Mouse (Mus musculus) cerebellum, adult 2 months (tissue): ENCODE measurements around the gene Col4a6. TPM values are rescaled to one million over a fixed set of nuclear protein-coding genes. Genes with fewer than 3 reads are reported as not detected.

Source experiments
- DNase-seq, 2 experiments: peaks; one replicate each; pipeline ENCODE4 v3.0.0; 2021
- H3K27ac ChIP-seq: fragments of 200-500 bp; 2 replicates; pipeline ENCODE4 v1.5.1; 2012; ENCODE audit warnings: low read length, control low read depth, inconsistent platforms; ENCODE audit not compliant: insufficient read depth
- H3K27me3 ChIP-seq: fragments of 200-500 bp; 2 replicates; pipeline ENCODE4 v1.6.1; 2012; ENCODE audit warnings: inconsistent platforms, mild to moderate bottlenecking, low read length, moderate library complexity; ENCODE audit not compliant: control insufficient read depth, insufficient read depth
- H3K4me1 ChIP-seq: fragments of 200-500 bp; 2 replicates; pipeline ENCODE4 v1.6.1; 2011; ENCODE audit warnings: low read length; ENCODE audit not compliant: control insufficient read depth, insufficient read depth
- H3K4me3 ChIP-seq: fragments of 200-500 bp; replicated peaks from 2 replicates; pipeline ENCODE3; 2011; ENCODE audit warnings: mild to moderate bottlenecking, low read depth, low read length, control low read depth; ENCODE audit not compliant: insufficient read depth
- CTCF ChIP-seq: fragments of 200-500 bp; IDR thresholded peaks from 2 replicates; pipeline ENCODE4 v1.5.1; 2011; ENCODE audit warnings: low read depth, mild to moderate bottlenecking, control low read depth, low read length, moderate library complexity, borderline replicate concordance; ENCODE audit not compliant: insufficient read depth
- POLR2A ChIP-seq: fragments of 200-500 bp; IDR thresholded peaks from 2 replicates; pipeline ENCODE4 v1.6.1; 2011; ENCODE audit warnings: low read length, control low read depth, borderline replicate concordance; ENCODE audit not compliant: insufficient read depth
- WGBS: fragments of 180-500 bp; shearing (Covaris S2); methylation state at CpG from one replicate; pipeline ENCODE4 v1.1.7; 2018; 5-methylcytosine and 5-hydroxymethylcytosine counted together
- polyA plus RNA-seq: library from polyadenylated mRNA; depleted of rRNA; stranded (reverse); fragments of >200 nt; gene quantifications from 2 replicates; pipeline ENCODE4 v1.2.3, GENCODE M21; 2012

Col4a6 gene
- polyA plus RNA-seq, 1 experiment = 0.77 TPM

GRCm38 (mm10) chrX:141236564-141237333, 237.1 kb downstream of the Col4a6 start:
- Histone ChIP-seq H3K27ac (no peak overlapping the region), H3K4me3 (no peak overlapping the region), H3K27me3 (no peaks in the 10 kb centered on the region; the same call in 1 of the 2 replicates), H3K4me1 (no peaks in the 10 kb centered on the region)
- TF ChIP-seq CTCF = no peak; the same call in 1 of the 2 replicates
- no peak for TF ChIP-seq POLR2A
- DNase-seq = peak in 1 of 2 experiments; percentile 6
- 75% methylated on average over 2 of the region's 2 CpGs for WGBS

- Histone ChIP-seq H3K27ac (no peak overlapping the region), H3K4me1 (no peaks in the 10 kb centered on the region), H3K27me3 (no peaks in the 10 kb centered on the region), H3K4me3 (no peak overlapping the region)
- WGBS = 77% methylated on average over 2 of the region's 2 CpGs
- TF ChIP-seq POLR2A = no peak
- TF ChIP-seq CTCF = no peak
- no peak for DNase-seq
Measured at GRCm38 (mm10) chrX:141228169-141228568, 245.7 kb downstream of the Col4a6 start.

GRCm38 (mm10) chrX:141212802-141213201, 261.1 kb downstream of the Col4a6 start:
- WGBS = 35% methylated on average over 5 of the region's 5 CpGs
- Histone ChIP-seq H3K4me3 (no peak overlapping the region), H3K27ac (no peak overlapping the region), H3K4me1 (no peaks in the 10 kb centered on the region), H3K27me3 (no peaks in the 10 kb centered on the region)
- peak; percentile 7 to 13 for DNase-seq
- TF ChIP-seq CTCF (no peak), POLR2A (no peak)

GRCm38 (mm10) chrX:141198993-141199392, 274.9 kb downstream of the Col4a6 start:
- Histone ChIP-seq H3K27ac (no peak overlapping the region), H3K4me1 (no peaks in the 10 kb centered on the region), H3K27me3 (no peaks in the 10 kb centered on the region), H3K4me3 (no peak overlapping the region)
- WGBS = 91% methylated on average over 3 of the region's 3 CpGs
- TF ChIP-seq POLR2A = no peak
- no peak for TF ChIP-seq CTCF
- no peak for DNase-seq

- no peaks in the 10 kb centered on the region for H3K4me1 ChIP-seq
- TF ChIP-seq CTCF (no peak), POLR2A (no peak)
- H3K27me3 ChIP-seq = no peaks in the 10 kb centered on the region
- no peak overlapping the region for H3K4me3 ChIP-seq
- no peak for DNase-seq
- H3K27ac ChIP-seq = no peak overlapping the region
Measured at GRCm38 (mm10) chrX:141195036-141195435, 278.8 kb downstream of the Col4a6 start.

GRCm38 (mm10) chrX:141175353-141175752, 298.5 kb downstream of the Col4a6 start:
- no peaks in the 10 kb centered on the region for H3K27me3 ChIP-seq
- DNase-seq = no peak
- no peaks in the 10 kb centered on the region for H3K4me1 ChIP-seq
- TF ChIP-seq POLR2A (no peak), CTCF (peak; percentile 15; the same call in 1 of the 2 replicates)
- H3K4me3 ChIP-seq = no peak overlapping the region
- H3K27ac ChIP-seq = no peak overlapping the region
- WGBS = 29% methylated on average over 7 of the region's 7 CpGs

- no peaks in the 10 kb centered on the region for H3K4me1 ChIP-seq
- H3K27me3 ChIP-seq = no peaks in the 10 kb centered on the region
- DNase-seq = no peak
- no peak overlapping the region for H3K4me3 ChIP-seq
- TF ChIP-seq CTCF (no peak), POLR2A (no peak)
- H3K27ac ChIP-seq = no peak overlapping the region
- WGBS = 98% methylated on average over 4 of the region's 4 CpGs
Measured at GRCm38 (mm10) chrX:141165067-141165466, 308.8 kb downstream of the Col4a6 start.

GRCm38 (mm10) chrX:141160371-141160770, 313.5 kb downstream of the Col4a6 start:
- no peak for TF ChIP-seq POLR2A
- no peak for TF ChIP-seq CTCF
- Histone ChIP-seq H3K27ac (no peak overlapping the region), H3K4me1 (no peaks in the 10 kb centered on the region), H3K4me3 (no peak overlapping the region), H3K27me3 (no peaks in the 10 kb centered on the region)
- DNase-seq = no peak
- WGBS = 77% methylated on average over 3 of the region's 3 CpGs
